In the genomic region with DNA sequence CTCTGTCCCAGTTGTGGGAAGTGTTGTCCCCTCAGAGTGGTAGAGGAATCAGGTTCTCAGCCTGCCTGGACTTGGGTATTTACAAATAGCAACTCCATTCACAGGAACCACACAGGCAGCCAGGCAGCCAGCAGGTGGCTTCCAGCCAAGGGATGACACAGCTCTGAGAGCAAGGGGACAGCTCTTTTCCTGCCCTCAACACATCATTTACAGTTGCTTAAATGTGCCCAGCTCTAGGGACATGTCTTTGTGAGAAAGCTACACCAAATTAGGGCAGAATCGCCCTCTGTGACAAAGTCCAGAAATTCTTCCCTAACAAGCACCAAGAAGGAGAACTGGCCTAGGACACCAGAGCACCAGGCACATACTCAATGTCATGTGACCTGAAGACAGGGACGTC, we compare ENCODE assay signal across 15 mouse cellular contexts. TPM values are rescaled to one million over a fixed set of nuclear protein-coding genes. Genes with fewer than 3 reads are reported as not detected.
DNase-seq lines count a peak whose midpoint lies in the region; ATAC-seq and TF ChIP-seq lines count a peak whose summit lies in the region.
"Had no signal": no experiment of that assay in that cellular context is flagged by ENCODE, and none has a peak within 500 bp of the region (broad histone marks: within the 10 kb centered on the region; RNA-seq: fewer than 3 reads in every experiment).

No protein-coding gene starts in this region.

- no peaks in the 10 kb centered on the region for H3K27me3 ChIP-seq in kidney, adult 2 months (replicated peaks; ENCODE audit: control insufficient read depth, insufficient read depth, low read length)
- H3K27me3 ChIP-seq in kidney, embryonic 14.5 days (ENCODE audit: control insufficient read depth, insufficient read depth, low read length): no peaks in the 10 kb centered on the region
- H3K27me3 ChIP-seq in midbrain, embryonic 13.5 days: 0 out of 2 replicates have a peak, but pooled peaks cover 5% of the 10 kb centered on the region
- H3K27me3 ChIP-seq: forebrain, embryonic 13.5 days; lung, embryonic 15.5 days; stomach, embryonic 15.5 days had no signal

- H3K4me2 ChIP-seq in kidney, embryonic 14.5 days (replicated peaks; ENCODE audit: low read depth, low read length): no peak overlapping the region
- H3K4me2 ChIP-seq in midbrain, embryonic 13.5 days (replicated peaks): no peak overlapping the region
- H3K4me2 ChIP-seq: forebrain, embryonic 13.5 days; heart, embryonic 12.5 days; lung, embryonic 15.5 days; stomach, embryonic 15.5 days had no signal

- H3K4me1 ChIP-seq in kidney, adult 2 months (ENCODE audit: control insufficient read depth, insufficient read depth, low read length): peaks cover 13% of the 10 kb centered on the region; the same call in 1 of the 2 replicates
- H3K4me1 ChIP-seq in kidney, embryonic 14.5 days (ENCODE audit: control insufficient read depth, insufficient read depth, low read length): peaks cover 4% of the 10 kb centered on the region
- no peaks in the 10 kb centered on the region for H3K4me1 ChIP-seq in midbrain, embryonic 13.5 days (replicated peaks)
- H3K4me1 ChIP-seq: forebrain, embryonic 13.5 days; heart, embryonic 12.5 days; lung, embryonic 15.5 days; stomach, embryonic 15.5 days had no signal

- DNase-seq in cerebellum, postnatal 10 days: peak; percentile 88
- no peak for DNase-seq in cerebellum, adult 11-12 months
- peak; percentile 70 for DNase-seq in kidney, adult 2 months
- peak; percentile 24 for DNase-seq in right cerebral cortex, postnatal 25 days
- no peak for DNase-seq in right cerebral cortex, adult 2 months (ENCODE audit: low spot score in 2 of 2)

- H3K9me3 ChIP-seq in kidney, embryonic 14.5 days (ENCODE audit: control insufficient read depth, low read length): no peaks in the 10 kb centered on the region
- no peaks in the 10 kb centered on the region for H3K9me3 ChIP-seq in midbrain, embryonic 13.5 days
- H3K9me3 ChIP-seq: embryonic facial prominence, embryonic 10.5 days; forebrain, embryonic 13.5 days; heart, embryonic 12.5 days; lung, embryonic 15.5 days; stomach, embryonic 15.5 days had no signal

- ATAC-seq in kidney, embryonic 14.5 days (ENCODE audit: low FRiP score, low TSS enrichment): no peak
- peak; percentile 37; the same call in 1 of the 2 replicates for ATAC-seq in megakaryocyte progenitor cell, adult 5-6 weeks (replicated peaks; ENCODE audit: poor library complexity)
- ATAC-seq in midbrain, embryonic 13.5 days: no peak
- ATAC-seq: forebrain, embryonic 13.5 days; hindbrain, embryonic 16.5 days had no signal

- no peak overlapping the region for H3K27ac ChIP-seq in kidney, adult 2 months (ENCODE audit: insufficient read depth, low read depth, low read length)
- H3K27ac ChIP-seq in kidney, embryonic 14.5 days (ENCODE audit: low read depth, low read length): no peak overlapping the region
- no peak overlapping the region for H3K27ac ChIP-seq in midbrain, embryonic 13.5 days
- H3K27ac ChIP-seq: embryonic facial prominence, embryonic 10.5 days; forebrain, embryonic 13.5 days; left cerebral cortex, adult 2 months; lung, embryonic 15.5 days; stomach, embryonic 15.5 days had no signal

- H3K36me3 ChIP-seq in kidney, adult 2 months (ENCODE audit: control insufficient read depth, insufficient read depth, low read length): no peaks in the 10 kb centered on the region
- H3K36me3 ChIP-seq in kidney, embryonic 14.5 days (ENCODE audit: control insufficient read depth, insufficient read depth, low read length): no peaks in the 10 kb centered on the region
- no peaks in the 10 kb centered on the region for H3K36me3 ChIP-seq in midbrain, embryonic 13.5 days
- H3K36me3 ChIP-seq: embryonic facial prominence, embryonic 10.5 days; heart, embryonic 12.5 days; lung, embryonic 15.5 days; stomach, embryonic 15.5 days had no signal

- WGBS in kidney, adult 2 months: 41% methylated on average over 2 of the region's 2 CpGs
- WGBS in kidney, embryonic 14.5 days: 68% methylated on average over 2 of the region's 2 CpGs
- WGBS in midbrain, embryonic 13.5 days: 77% methylated on average over 2 of the region's 2 CpGs

- H3K4me3 ChIP-seq in kidney, adult 2 months (ENCODE audit: insufficient read depth, low read depth, low read length): no peak overlapping the region
- no peak overlapping the region for H3K4me3 ChIP-seq in kidney, embryonic 14.5 days (ENCODE audit: low read length)
- H3K4me3 ChIP-seq in midbrain, embryonic 13.5 days (replicated peaks): no peak overlapping the region
- H3K4me3 ChIP-seq: embryonic facial prominence, embryonic 10.5 days; forebrain, embryonic 13.5 days; heart, embryonic 12.5 days; left cerebral cortex, adult 2 months; lung, embryonic 15.5 days; stomach, embryonic 15.5 days had no signal

- no peak for TF ChIP-seq POLR2A in kidney, adult 2 months (IDR thresholded peaks at IDR 0.05; ENCODE audit: low read depth, low read length)

- 0 out of 2 replicates have a peak, but pooled peaks have one; percentile 3 for TF ChIP-seq CTCF in kidney, adult 2 months (conservative IDR thresholded peaks at IDR 0.05; ENCODE audit: insufficient read depth, insufficient read length, low read depth, low read length)

- H3K9ac ChIP-seq in kidney, embryonic 14.5 days (ENCODE audit: low read depth, low read length): no peak overlapping the region
- H3K9ac ChIP-seq in midbrain, embryonic 13.5 days (replicated peaks): no peak overlapping the region
- H3K9ac ChIP-seq: forebrain, embryonic 13.5 days; heart, embryonic 12.5 days; lung, embryonic 15.5 days; stomach, embryonic 15.5 days had no signal

RNA-seq across cellular contexts. Expression of a gene that starts 11.4 kb away (rescaled TPM):
- 0.88 and 1.8 TPM in 2 replicates for polyA plus RNA-seq in kidney, adult 2 months (2012; rRNA removed)
- polyA plus RNA-seq in kidney, embryonic 14.5 days (2014; fragmentation: Nextera tagmentation; extraction: Ambion mirVana): 4.0 and 8.2 TPM in 2 replicates
- total RNA-seq in megakaryocyte progenitor cell, adult 5-6 weeks (2015): 0.05 TPM in 1 of 2 replicates, not detected in the other
- total RNA-seq in megakaryocyte progenitor cell, adult 5-6 weeks (2017): 0.04 TPM in 1 of 2 replicates, not detected in the other
- 0.26 and 0.34 TPM in 2 replicates for polyA plus RNA-seq in midbrain, embryonic 13.5 days (2015; fragmentation: Nextera tagmentation; extraction: Ambion mirVana)

RNA-seq across cellular contexts. Expression of a gene that starts 41.9 kb away (rescaled TPM):
- 0.50 and 1.4 TPM in 2 replicates for polyA plus RNA-seq in kidney, adult 2 months (2012; rRNA removed)
- polyA plus RNA-seq in kidney, embryonic 14.5 days (2014; fragmentation: Nextera tagmentation; extraction: Ambion mirVana): 0.31 and 0.56 TPM in 2 replicates
- not detected in 2 replicates for total RNA-seq in megakaryocyte progenitor cell, adult 5-6 weeks (2015)
- not detected in 2 replicates for total RNA-seq in megakaryocyte progenitor cell, adult 5-6 weeks (2017)
- polyA plus RNA-seq in midbrain, embryonic 13.5 days (2015; fragmentation: Nextera tagmentation; extraction: Ambion mirVana): not detected in 2 replicates
- polyA plus RNA-seq: embryonic facial prominence, embryonic 10.5 days; forebrain, embryonic 13.5 days; hindbrain, embryonic 16.5 days had no signal

Comparison
In these comparisons a context has a peak if more than half of its experiments do, and no peak if none do; other contexts are left out.
1. DNase-seq: peak in cerebellum, postnatal 10 days (2 of 2), kidney, adult 2 months (single experiment) and right cerebral cortex, postnatal 25 days (single experiment); none in cerebellum, adult 11-12 months (single experiment) and right cerebral cortex, adult 2 months (0 of 2).